Mouse (Mus musculus): ENCODE data around the gene Trp53bp1. TPM values are rescaled to one million over a fixed set of nuclear protein-coding genes. Genes with fewer than 3 reads are reported as not detected.

Gene Trp53bp1
- total RNA-seq (2023): 10 to 100 TPM; 20.1 to 27.0 TPM

GRCm38 (mm10) chr2:121271236-121271927 lies at the start of gene Trp53bp1:
Trp53bp1 (minus strand) TSS chr2:121271407.

DNA sequence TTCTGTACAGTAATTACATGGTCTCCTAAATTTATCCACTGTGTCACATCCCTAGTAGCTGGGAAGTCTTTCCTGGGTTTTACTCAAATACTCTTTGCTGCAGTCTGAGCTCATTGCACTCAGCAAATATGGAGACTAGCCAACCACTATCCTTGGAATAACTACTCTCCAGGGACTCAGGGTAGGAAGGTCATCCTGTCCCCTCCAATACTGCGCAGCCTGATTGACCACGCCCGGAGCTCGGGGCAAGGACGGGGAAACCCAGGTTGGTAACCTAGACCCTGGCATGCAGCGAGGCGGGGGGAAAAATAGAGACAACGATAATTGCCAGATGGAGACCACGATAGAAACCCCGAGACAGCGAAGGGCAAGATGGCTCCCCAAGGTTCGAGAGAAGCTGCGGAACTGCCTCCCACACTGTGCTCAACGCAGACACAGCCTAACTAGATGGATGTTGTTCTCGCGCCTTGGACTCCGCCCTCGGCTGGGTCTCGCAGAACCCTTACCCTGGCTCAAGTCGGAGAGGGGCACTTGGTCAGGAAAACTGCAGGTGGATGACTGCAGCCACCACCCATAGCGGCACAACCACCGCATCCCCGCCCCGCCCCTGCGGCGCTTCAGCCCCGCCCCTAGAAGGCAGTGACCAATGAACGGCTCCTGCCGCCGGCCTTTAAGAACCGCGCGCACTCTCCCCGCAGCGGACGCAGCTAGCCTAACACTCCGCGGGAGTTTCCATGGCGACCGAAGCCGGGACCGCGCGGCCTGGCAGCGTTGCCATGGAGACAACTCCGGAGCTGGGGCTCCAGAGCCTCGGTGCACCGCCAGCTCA lies 17.9 kb upstream of the Trp53bp1 start, which contains the start of gene Map1a:
Gene Map1a, plus strand, starts transcription at position 700 of the 829 bp plus-strand sequence.

GRCm38 (mm10) chr2:121170980-121171742 lies 100.0 kb downstream of the Trp53bp1 start, which contains the start of gene Zscan29:
Zscan29 (minus strand) TSS chr2:121171125.

DNA sequence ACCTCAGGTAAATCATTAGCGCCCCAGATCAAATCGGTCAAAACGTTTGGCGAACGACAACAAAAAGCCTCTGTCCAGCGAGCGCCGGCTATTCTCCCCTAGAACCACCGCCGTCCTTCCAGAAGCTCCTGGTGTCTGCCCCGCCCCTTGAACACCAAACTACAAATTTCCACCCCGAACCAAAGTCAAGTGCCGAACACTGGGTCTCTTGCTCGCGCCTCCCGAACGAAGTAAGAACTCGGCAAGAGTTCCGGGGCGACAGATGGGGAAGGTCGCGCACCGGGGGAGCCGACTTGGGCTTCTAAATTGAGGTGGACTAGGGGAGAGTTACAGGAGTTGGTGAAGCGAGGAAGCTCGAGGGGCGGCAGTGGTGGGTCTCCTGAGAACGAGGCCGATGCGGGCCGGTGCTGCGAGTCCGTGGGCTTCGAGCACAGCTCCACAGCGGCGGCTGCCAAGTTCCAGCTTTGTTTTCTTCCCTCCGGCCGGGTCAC lies 100.7 kb downstream of the Trp53bp1 start, which contains the start of gene Tubgcp4:
Gene Tubgcp4, plus strand, starts transcription at position 174 of the 491 bp plus-strand sequence.

Other genes starting within 250 kb of the Trp53bp1 start
- gene Epb42, start 234.3 kb downstream of the Trp53bp1 start, total RNA-seq (2023): 1 to 10 TPM; 2.6 to 6.5 TPM
- gene Tgm5, start 185.6 kb downstream of the Trp53bp1 start, total RNA-seq (2023): not detected
- not detected for gene Tgm7, start 161.6 kb downstream of the Trp53bp1 start, total RNA-seq (2023)
- 1 to 10 TPM; 4.6 to 6.6 TPM for gene Adal, start 131.0 kb downstream of the Trp53bp1 start, total RNA-seq (2023)
- gene Lcmt2, start 130.8 kb downstream of the Trp53bp1 start, total RNA-seq (2023): 1 to 10 TPM; 4.5 to 5.2 TPM
- 10 to 100 TPM; 37.3 to 43.5 TPM for gene Tubgcp4, start 100.8 kb downstream of the Trp53bp1 start, total RNA-seq (2023)
- gene Zscan29, start 100.3 kb downstream of the Trp53bp1 start, total RNA-seq (2023): 10 to 100 TPM; 42.6 to 48.4 TPM
- gene Map1a, start 18.2 kb upstream of the Trp53bp1 start, total RNA-seq (2023): under 1 TPM; 0.11 TPM
- gene Ppip5k1, start 84.0 kb upstream of the Trp53bp1 start, total RNA-seq (2023): 10 to 100 TPM; 10.7 to 14.3 TPM
- gene Ckmt1, start 86.3 kb upstream of the Trp53bp1 start, total RNA-seq (2023): not detected
- under 1 TPM; 0.11 to 0.42 TPM for gene Strc, start 115.8 kb upstream of the Trp53bp1 start, total RNA-seq (2023)
- gene Pdia3, start 142.4 kb upstream of the Trp53bp1 start, total RNA-seq (2023): 100 to 1,000 TPM; 134 to 166 TPM
- gene Catsper2, start 142.4 kb upstream of the Trp53bp1 start, total RNA-seq (2023): under 1 TPM; 0.64 TPM
- gene Ell3, start 172.9 kb upstream of the Trp53bp1 start, total RNA-seq (2023): under 1 TPM in 1 of 2 experiments, not detected in 1; 0.42 TPM
- gene Serf2, start 177.8 kb upstream of the Trp53bp1 start, total RNA-seq (2023): 100 to 1,000 TPM; 376 to 437 TPM
- gene Hypk, start 181.9 kb upstream of the Trp53bp1 start, total RNA-seq (2023): 10 to 100 TPM; 28.7 to 28.9 TPM
- gene Serinc4, start 185.4 kb upstream of the Trp53bp1 start, total RNA-seq (2023): under 1 TPM; 0.36 to 0.77 TPM
- gene Mfap1b, start 202.7 kb upstream of the Trp53bp1 start, total RNA-seq (2023): 10 to 100 TPM; 32.7 to 35.2 TPM
- gene Mfap1a, start 235.3 kb upstream of the Trp53bp1 start, total RNA-seq (2023): 10 to 100 TPM; 34.1 to 35.0 TPM
- gene Wdr76, start 235.3 kb upstream of the Trp53bp1 start, total RNA-seq (2023): 10 to 100 TPM; 16.8 to 18.5 TPM